Mouse (Mus musculus) stomach, postnatal 0 days (tissue): ENCODE results near the gene Col1a2.

ENCODE experiments used
- CTCF ChIP-seq: IDR thresholded peaks from 2 replicates; pipeline ENCODE4 v1.5.1; 2016; ENCODE audit warnings: antibody characterized with exemption, low read depth, mild to moderate bottlenecking, moderate library complexity
- EP300 ChIP-seq: optimal IDR thresholded peaks from 2 replicates; pipeline ENCODE3; 2016; ENCODE audit warnings: antibody characterized with exemption

- TF ChIP-seq CTCF = 0 out of 2 replicates have a peak, but pooled peaks have one; percentile 21
- TF ChIP-seq EP300 = no peak
Measured at GRCm38 (mm10) chr6:4505158-4505997, 764 bp downstream of the Col1a2 start.
